Mouse (Mus musculus): ENCODE measurements around the gene Gm26920. TPM values are rescaled to one million over a fixed set of nuclear protein-coding genes. Genes with fewer than 3 reads are reported as not detected.

The Gm26920 gene
- polyA plus RNA-seq, 1 experiment from 2014 or later: 3.3 TPM

- DNase-seq (ENCODE audit: low spot score): no peak
- Histone ChIP-seq H3K36me3 (peaks cover 6% of the 10 kb centered on the region; the same call in 1 of the 2 replicates), H3K9me3 (replicated peaks) (no peaks in the 10 kb centered on the region), H3K27me3 (ENCODE audit: low read depth, poor library complexity, severe bottlenecking) (no peaks in the 10 kb centered on the region), H3K4me3 (no peak overlapping the region), H3K4me1 (0 out of 2 replicates have a peak, but pooled peaks cover 2% of the 10 kb centered on the region), H3K27ac (no peak overlapping the region)
- WGBS: 61% methylated on average over 9 of the region's 9 CpGs
These were observed 45.9 kb downstream of the Gm26920 start for GRCm38 (mm10) chr7:30044354-30044753.

GRCm38 (mm10) chr7:30034331-30034730 is 55.9 kb downstream of the Gm26920 start:
- Histone ChIP-seq H3K27me3 (ENCODE audit: low read depth, poor library complexity, severe bottlenecking) (no peaks in the 10 kb centered on the region), H3K4me3 (no peak overlapping the region), H3K4me1 (no peaks in the 10 kb centered on the region), H3K27ac (no peak overlapping the region), H3K9me3 (replicated peaks) (no peaks in the 10 kb centered on the region), H3K36me3 (peaks cover 16% of the 10 kb centered on the region)
- no peak for DNase-seq (ENCODE audit: low spot score)
- whole genome bisulfite sequencing: 95% methylated on average over 12 of the region's 12 CpGs

- Histone ChIP-seq H3K4me1 (peaks cover 9% of the 10 kb centered on the region; the same call in 1 of the 2 replicates), H3K9me3 (replicated peaks) (no peaks in the 10 kb centered on the region), H3K27ac (no peak overlapping the region), H3K36me3 (peaks cover 23% of the 10 kb centered on the region), H3K27me3 (ENCODE audit: low read depth, poor library complexity, severe bottlenecking) (no peaks in the 10 kb centered on the region), H3K4me3 (no peak overlapping the region)
- no peak for DNase-seq (ENCODE audit: low spot score)
- 94% methylated on average over 3 of the region's 3 CpGs for WGBS
These were observed 58.8 kb downstream of the Gm26920 start for GRCm38 (mm10) chr7:30031379-30031778.

- H3K9me3 ChIP-seq (replicated peaks): no peaks in the 10 kb centered on the region
- peaks cover 29% of the 10 kb centered on the region for H3K36me3 ChIP-seq
- peaks cover 12% of the 10 kb centered on the region; the same call in 1 of the 2 replicates for H3K4me1 ChIP-seq
- no peak overlapping the region for H3K4me3 ChIP-seq
- 35% methylated on average over 6 of the region's 6 CpGs for WGBS
- no peak for DNase-seq (ENCODE audit: low spot score)
- H3K27me3 ChIP-seq (ENCODE audit: low read depth, poor library complexity, severe bottlenecking): no peaks in the 10 kb centered on the region
- H3K27ac ChIP-seq: no peak overlapping the region
These were observed 59.5 kb downstream of the Gm26920 start for GRCm38 (mm10) chr7:30030677-30031076.

GRCm38 (mm10) chr7:30028572-30028971 is 61.6 kb downstream of the Gm26920 start:
- H3K4me1 ChIP-seq: peaks cover 12% of the 10 kb centered on the region; the same call in 1 of the 2 replicates
- no peak for DNase-seq (ENCODE audit: low spot score)
- no peak overlapping the region for H3K4me3 ChIP-seq
- H3K9me3 ChIP-seq (replicated peaks): no peaks in the 10 kb centered on the region
- WGBS: 91% methylated on average over 3 of the region's 3 CpGs
- H3K36me3 ChIP-seq: peaks cover 48% of the 10 kb centered on the region
- H3K27ac ChIP-seq: no peak overlapping the region
- no peaks in the 10 kb centered on the region for H3K27me3 ChIP-seq (ENCODE audit: low read depth, poor library complexity, severe bottlenecking)

- Histone ChIP-seq H3K9me3 (replicated peaks) (no peaks in the 10 kb centered on the region), H3K4me3 (no peak overlapping the region), H3K27me3 (ENCODE audit: low read depth, poor library complexity, severe bottlenecking) (no peaks in the 10 kb centered on the region), H3K27ac (no peak overlapping the region), H3K36me3 (peaks cover 61% of the 10 kb centered on the region), H3K4me1 (peaks cover 12% of the 10 kb centered on the region; the same call in 1 of the 2 replicates)
- WGBS: 68% methylated on average over 4 of the region's 4 CpGs
- DNase-seq (ENCODE audit: low spot score): no peak
These were observed 62.9 kb downstream of the Gm26920 start for GRCm38 (mm10) chr7:30027331-30027730.

GRCm38 (mm10) chr7:30025358-30025757 is 64.9 kb downstream of the Gm26920 start:
- Histone ChIP-seq H3K4me1 (peaks cover 12% of the 10 kb centered on the region; the same call in 1 of the 2 replicates), H3K36me3 (peaks cover 81% of the 10 kb centered on the region), H3K4me3 (no peak overlapping the region), H3K27me3 (ENCODE audit: low read depth, poor library complexity, severe bottlenecking) (no peaks in the 10 kb centered on the region), H3K27ac (no peak overlapping the region), H3K9me3 (replicated peaks) (no peaks in the 10 kb centered on the region)
- DNase-seq (ENCODE audit: low spot score): no peak
- WGBS: 84% methylated on average over 5 of the region's 5 CpGs

- WGBS: 92% methylated on average over 8 of the region's 8 CpGs
- no peaks in the 10 kb centered on the region for H3K27me3 ChIP-seq (ENCODE audit: low read depth, poor library complexity, severe bottlenecking)
- no peaks in the 10 kb centered on the region for H3K9me3 ChIP-seq (replicated peaks)
- no peak for DNase-seq (ENCODE audit: low spot score)
- peaks cover 12% of the 10 kb centered on the region; the same call in 1 of the 2 replicates for H3K4me1 ChIP-seq
- H3K36me3 ChIP-seq: peaks cover 95% of the 10 kb centered on the region
- H3K4me3 ChIP-seq: no peak overlapping the region
- H3K27ac ChIP-seq: no peak overlapping the region
These were observed 66.4 kb downstream of the Gm26920 start for GRCm38 (mm10) chr7:30023800-30024199.

- peaks cover 96% of the 10 kb centered on the region for H3K36me3 ChIP-seq
- no peak for DNase-seq (ENCODE audit: low spot score)
- 96% methylated on average over 9 of the region's 9 CpGs for WGBS
- H3K4me3 ChIP-seq: no peak overlapping the region
- H3K27me3 ChIP-seq (ENCODE audit: low read depth, poor library complexity, severe bottlenecking): no peaks in the 10 kb centered on the region
- no peak overlapping the region for H3K27ac ChIP-seq
- no peaks in the 10 kb centered on the region for H3K9me3 ChIP-seq (replicated peaks)
- peaks cover 12% of the 10 kb centered on the region; the same call in 1 of the 2 replicates for H3K4me1 ChIP-seq
These were observed 66.9 kb downstream of the Gm26920 start for GRCm38 (mm10) chr7:30023324-30023723.

- DNase-seq (ENCODE audit: low spot score): no peak
- no peaks in the 10 kb centered on the region for H3K27me3 ChIP-seq (ENCODE audit: low read depth, poor library complexity, severe bottlenecking)
- peaks cover 98% of the 10 kb centered on the region for H3K36me3 ChIP-seq
- H3K27ac ChIP-seq: no peak overlapping the region
- 88% methylated on average over 2 of the region's 2 CpGs for WGBS
- no peaks in the 10 kb centered on the region for H3K4me1 ChIP-seq
- H3K9me3 ChIP-seq (replicated peaks): no peaks in the 10 kb centered on the region
- no peak overlapping the region for H3K4me3 ChIP-seq
These were observed 70.7 kb downstream of the Gm26920 start for GRCm38 (mm10) chr7:30019543-30019942.

GRCm38 (mm10) chr7:30017226-30017625 is 73.0 kb downstream of the Gm26920 start:
- Histone ChIP-seq H3K36me3 (peaks cover 96% of the 10 kb centered on the region), H3K27ac (no peak overlapping the region), H3K9me3 (replicated peaks) (no peaks in the 10 kb centered on the region), H3K4me3 (no peak overlapping the region), H3K4me1 (no peaks in the 10 kb centered on the region), H3K27me3 (ENCODE audit: low read depth, poor library complexity, severe bottlenecking) (no peaks in the 10 kb centered on the region)
- no peak for DNase-seq (ENCODE audit: low spot score)
- 97% methylated on average over 6 of the region's 6 CpGs for WGBS

GRCm38 (mm10) chr7:30012956-30013363 is 77.2 kb downstream of the Gm26920 start:
- 83% methylated on average over 4 of the region's 4 CpGs for WGBS
- H3K27me3 ChIP-seq (ENCODE audit: low read depth, poor library complexity, severe bottlenecking): no peaks in the 10 kb centered on the region
- no peaks in the 10 kb centered on the region for H3K9me3 ChIP-seq (replicated peaks)
- DNase-seq (ENCODE audit: low spot score): no peak
- H3K4me1 ChIP-seq: peaks cover 5% of the 10 kb centered on the region
- H3K36me3 ChIP-seq: peaks cover 93% of the 10 kb centered on the region
- H3K4me3 ChIP-seq: no peak overlapping the region
- H3K27ac ChIP-seq: no peak overlapping the region

- no peaks in the 10 kb centered on the region for H3K27me3 ChIP-seq (ENCODE audit: low read depth, poor library complexity, severe bottlenecking)
- no peak for DNase-seq (ENCODE audit: low spot score)
- no peak overlapping the region; the same call in 1 of the 2 replicates for H3K27ac ChIP-seq
- WGBS: 84% methylated on average over 10 of the region's 10 CpGs
- H3K9me3 ChIP-seq (replicated peaks): no peaks in the 10 kb centered on the region
- peaks cover 93% of the 10 kb centered on the region for H3K36me3 ChIP-seq
- no peak overlapping the region for H3K4me3 ChIP-seq
- H3K4me1 ChIP-seq: peaks cover 6% of the 10 kb centered on the region
These were observed 79.5 kb downstream of the Gm26920 start for GRCm38 (mm10) chr7:30010551-30011195.
